Mouse (Mus musculus) heart, embryonic 11.5 days (tissue): Measurements from ENCODE around the gene Thoc5. TPM values are rescaled to one million over a fixed set of nuclear protein-coding genes. Genes with fewer than 3 reads are reported as not detected.

Experiments
- ATAC-seq: fragments of 200-750 bp; cut with Nextera tagmentation; replicated peaks from 2 replicates; pipeline ENCODE4 v1.8.0; 2017; ENCODE audit warnings: moderate library complexity; ENCODE audit not compliant: insufficient number of reproducible peaks, low FRiP score, low TSS enrichment
- H3K27ac ChIP-seq: fragments of 300-500 bp; sonication (generic); 2 replicates; pipeline ENCODE4 v1.5.1; 2014; ENCODE audit warnings: mild to moderate bottlenecking, low read depth, low read length
- H3K27me3 ChIP-seq: fragments of 300-500 bp; sonication (generic); 2 replicates; pipeline ENCODE4 v1.6.1; 2014; ENCODE audit warnings: mild to moderate bottlenecking, low read length, mixed read lengths; ENCODE audit not compliant: control insufficient read depth, insufficient read depth
- H3K36me3 ChIP-seq: fragments of 300-500 bp; sonication (generic); 2 replicates; pipeline ENCODE4 v1.6.1; 2014; ENCODE audit warnings: mild to moderate bottlenecking, low read length, moderate library complexity, mixed read lengths; ENCODE audit not compliant: control insufficient read depth, insufficient read depth
- H3K4me1 ChIP-seq: fragments of 300-500 bp; sonication (generic); 2 replicates; pipeline ENCODE4 v1.6.1; 2014; ENCODE audit warnings: low read length; ENCODE audit not compliant: control insufficient read depth, insufficient read depth
- H3K4me2 ChIP-seq: fragments of 300-500 bp; sonication (generic); 2 replicates; pipeline ENCODE4 v1.6.1; 2014; ENCODE audit warnings: mild to moderate bottlenecking, moderate library complexity
- H3K4me3 ChIP-seq: fragments of 300-500 bp; sonication (generic); 2 replicates; pipeline ENCODE4 v1.5.1; 2014; ENCODE audit warnings: low read depth, low read length
- H3K9ac ChIP-seq: fragments of 300-500 bp; sonication (generic); 2 replicates; pipeline ENCODE4 v1.6.1; 2014; ENCODE audit warnings: mild to moderate bottlenecking, low read depth, low read length, moderate library complexity
- H3K9me3 ChIP-seq: fragments of 300-500 bp; sonication (generic); replicated peaks from 2 replicates; pipeline ENCODE4 v1.6.1; 2016; ENCODE audit warnings: low read length; ENCODE audit not compliant: control insufficient read depth
- WGBS: fragments of 180-500 bp; shearing (Covaris S2); extraction: QIAGEN DNeasy Blood & Tissue Kit; methylation state at CpG from one replicate; pipeline ENCODE4 v1.1.7; 2014; ENCODE audit not compliant: insufficient replicate concordance; 5-methylcytosine and 5-hydroxymethylcytosine counted together
- microRNA-seq: library from miRNA; unstranded; fragments of <30 nt; microRNA quantifications from one replicate; pipeline ENCODE4, GENCODE M21; 2016; ENCODE audit warnings: borderline number of aligned reads
- polyA plus RNA-seq: library from polyadenylated mRNA; unstranded; fragments of >200 nt; fragmentation: Nextera tagmentation; extraction: Ambion mirVana; gene quantifications from 2 replicates; pipeline ENCODE4 v1.2.1, GENCODE M21; 2014

Gene Thoc5
- polyA plus RNA-seq, 1 experiment from 2014 or later = 28.1 TPM

GRCm38 (mm10) chr11:4975623-4976022 is 80.5 kb downstream of the Thoc5 start:
- H3K4me2 ChIP-seq = peak overlapping the region; percentile 45
- H3K36me3 ChIP-seq = no peaks in the 10 kb centered on the region
- H3K9ac ChIP-seq = no peak overlapping the region
- no peaks in the 10 kb centered on the region for H3K27me3 ChIP-seq
- no peaks in the 10 kb centered on the region for H3K9me3 ChIP-seq
- no peaks in the 10 kb centered on the region for H3K4me1 ChIP-seq
- no peak overlapping the region for H3K4me3 ChIP-seq
- no peak for ATAC-seq
- 5% methylated on average over 14 of the region's 14 CpGs for WGBS
- no peak overlapping the region for H3K27ac ChIP-seq

Small RNA genes within 50 kb of the gene (microRNA-seq; reads per million reads assigned to microRNA genes)
- gene Mir6918 = not detected

Other genes with a start within 250 kb of the Thoc5 start
- gene Uqcr10, start 191.0 kb upstream of the Thoc5 start, polyA plus RNA-seq = 1,482 and 1,490 TPM in 2 replicates
- 50.1 and 55.8 TPM in 2 replicates for gene Zmat5, start 190.6 kb upstream of the Thoc5 start, polyA plus RNA-seq
- gene Cabp7, start 148.5 kb upstream of the Thoc5 start, polyA plus RNA-seq = 0.10 and 0.14 TPM in 2 replicates
- gene Nf2, start 45.8 kb upstream of the Thoc5 start, polyA plus RNA-seq = 32.7 and 38.7 TPM in 2 replicates
- gene Nipsnap1, start 21.4 kb upstream of the Thoc5 start, polyA plus RNA-seq = 34.7 and 36.5 TPM in 2 replicates
- gene Nefh, start 52.7 kb downstream of the Thoc5 start, polyA plus RNA-seq = 0.43 and 0.97 TPM in 2 replicates
- gene Ap1b1, start 91.5 kb downstream of the Thoc5 start, polyA plus RNA-seq = 47.6 and 57.9 TPM in 2 replicates
- 0.92 and 1.1 TPM in 2 replicates for gene Rasl10a, start 162.8 kb downstream of the Thoc5 start, polyA plus RNA-seq
- 23.2 and 26.3 TPM in 2 replicates for gene Gas2l1, start 170.0 kb downstream of the Thoc5 start, polyA plus RNA-seq
- 23.5 and 25.7 TPM in 2 replicates for gene Rhbdd3, start 203.6 kb downstream of the Thoc5 start, polyA plus RNA-seq
- gene Ewsr1, start 203.9 kb downstream of the Thoc5 start, polyA plus RNA-seq = 255 and 322 TPM in 2 replicates